Mouse (Mus musculus) heart, embryonic 14.5 days (tissue): ENCODE measurements around the gene Kctd20. TPM values are rescaled to one million over a fixed set of nuclear protein-coding genes. Genes with fewer than 3 reads are reported as not detected.

Source experiments
- ATAC-seq: fragments of 200-750 bp; cut with Nextera tagmentation; 2 replicates; pipeline ENCODE4 v1.8.0; 2017; ENCODE audit warnings: low read depth, moderate TSS enrichment; ENCODE audit not compliant: insufficient number of reproducible peaks, insufficient read depth, low FRiP score
- H3K27ac ChIP-seq, 2 experiments: fragments of 200-500 bp in 1 of 2; fragments of 300-500 bp in 1 of 2; sonication (generic) in 1 of 2; replicated peaks in 1 of 2; 2 replicates each; pipeline ENCODE4 v1.5.1; 2012 to 2014; ENCODE audit warnings: low read depth in 2 of 2, low read length in 2 of 2, control low read depth in 1 of 2, mild to moderate bottlenecking in 1 of 2, mixed read lengths in 1 of 2; ENCODE audit not compliant: control insufficient read depth in 1 of 2, insufficient read depth in 1 of 2
- H3K27me3 ChIP-seq: fragments of 300-500 bp; sonication (generic); 2 replicates; pipeline ENCODE4 v1.6.1; 2014; ENCODE audit warnings: mild to moderate bottlenecking, low read length, control low read depth; ENCODE audit not compliant: control insufficient read depth, insufficient read depth
- H3K36me3 ChIP-seq: fragments of 300-500 bp; sonication (generic); 2 replicates; pipeline ENCODE4 v1.6.1; 2014; ENCODE audit warnings: mild to moderate bottlenecking, control low read depth, low read length, mixed read lengths; ENCODE audit not compliant: control insufficient read depth, insufficient read depth
- H3K4me1 ChIP-seq, 2 experiments: fragments of 200-500 bp in 1 of 2; fragments of 300-500 bp in 1 of 2; sonication (generic) in 1 of 2; 2 replicates each; pipeline ENCODE4 v1.6.1; 2012 to 2014; ENCODE audit warnings: low read length in 2 of 2, control low read depth in 1 of 2, mixed read lengths in 1 of 2; ENCODE audit not compliant: control insufficient read depth in 2 of 2, insufficient read depth in 2 of 2
- H3K4me2 ChIP-seq: fragments of 300-500 bp; sonication (generic); 2 replicates; pipeline ENCODE4 v1.6.1; 2014; ENCODE audit warnings: mild to moderate bottlenecking, low read length
- H3K4me3 ChIP-seq, 2 experiments: fragments of 200-500 bp in 1 of 2; fragments of 300-500 bp in 1 of 2; sonication (generic) in 1 of 2; 2 replicates each; pipeline ENCODE4 v1.5.1; 2012 to 2014; ENCODE audit warnings: low read length in 2 of 2, mild to moderate bottlenecking in 2 of 2, control low read depth in 1 of 2, low read depth in 1 of 2, moderate library complexity in 1 of 2; ENCODE audit not compliant: control insufficient read depth in 1 of 2, insufficient read depth in 1 of 2
- H3K9ac ChIP-seq: fragments of 300-500 bp; sonication (generic); 2 replicates; pipeline ENCODE4 v1.6.1; 2014; ENCODE audit warnings: mild to moderate bottlenecking, low read length
- H3K9me3 ChIP-seq: fragments of 300-500 bp; sonication (generic); 2 replicates; pipeline ENCODE4 v1.6.1; 2016; ENCODE audit warnings: low read length, control low read depth; ENCODE audit not compliant: control insufficient read depth
- WGBS: fragments of 180-500 bp; shearing (Covaris S2); extraction: QIAGEN DNeasy Blood & Tissue Kit; methylation state at CpG from one replicate; pipeline ENCODE4 v1.1.7; 2014; 5-methylcytosine and 5-hydroxymethylcytosine counted together
- polyA plus RNA-seq: library from polyadenylated mRNA; unstranded; fragments of >200 nt; fragmentation: Nextera tagmentation; extraction: Ambion mirVana; gene quantifications from 2 replicates; pipeline ENCODE4 v1.2.1, GENCODE M21; 2014

Kctd20 gene
- polyA plus RNA-seq, 1 experiment from 2014 or later: 53.2 TPM

DNA sequence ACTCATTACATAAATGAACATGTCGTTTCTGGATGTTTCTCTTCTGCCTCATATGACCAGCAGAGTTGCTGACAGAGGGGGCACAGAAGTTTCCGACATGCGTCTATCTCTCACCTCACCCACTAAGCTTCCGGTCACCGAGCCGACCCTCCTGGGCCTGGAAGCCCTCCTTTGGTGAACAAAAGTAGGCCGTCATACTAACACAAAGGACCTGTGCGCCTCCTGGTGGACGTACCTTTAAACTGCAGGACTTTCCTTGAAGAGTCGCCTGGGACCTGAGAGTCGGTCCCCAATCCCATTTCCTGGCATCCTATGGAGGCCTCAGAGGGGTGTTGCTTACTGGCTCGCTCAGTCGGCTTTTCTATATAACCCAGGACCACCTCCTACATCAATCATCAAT lies 25.4 kb upstream of the Kctd20 start:
- 7% methylated on average over 13 of the region's 13 CpGs for WGBS

DNA sequence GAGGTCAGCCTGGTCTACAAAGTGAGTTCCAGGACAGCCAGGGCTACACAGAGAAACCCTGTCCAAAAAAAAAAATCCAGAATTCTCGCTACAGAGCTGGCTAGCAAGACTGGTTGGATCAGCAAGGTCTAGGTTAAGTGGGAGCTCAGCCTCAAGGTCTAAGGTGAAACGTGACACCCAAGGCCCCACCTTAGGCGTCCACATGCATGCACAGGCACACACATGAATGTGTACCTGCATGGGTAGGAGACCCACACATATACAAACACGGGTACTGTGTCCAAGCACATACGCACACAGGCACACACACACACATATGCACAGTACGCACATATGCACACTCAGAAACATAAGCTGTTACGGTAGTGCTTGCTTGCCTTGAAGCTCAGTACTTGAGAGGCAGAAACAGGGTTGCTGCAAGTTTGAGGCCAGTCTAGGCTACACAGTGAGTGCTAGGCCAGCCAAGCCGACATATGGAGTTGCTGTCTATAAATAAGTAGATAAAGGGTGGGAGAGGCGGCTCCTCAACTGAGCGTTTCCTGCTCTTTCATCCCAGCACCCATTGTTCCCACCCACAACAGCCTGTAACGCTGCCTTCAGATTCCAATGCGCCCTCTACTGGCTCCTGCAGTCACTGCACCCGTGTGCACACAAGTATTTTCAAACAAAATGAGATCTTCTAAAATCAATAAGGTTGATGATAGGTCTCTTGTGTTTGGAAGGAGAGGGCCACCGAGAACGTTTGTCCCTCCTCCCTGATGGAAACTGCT lies 24.7 kb upstream of the Kctd20 start:
- H3K4me2 ChIP-seq: no peak overlapping the region
- H3K4me3 ChIP-seq: no peak overlapping the region
- peaks cover 9 to 12% of the 10 kb centered on the region in 2 experiments; a peak in 3 of 4 replicates for H3K4me1 ChIP-seq
- H3K9ac ChIP-seq: no peak overlapping the region
- no peak overlapping the region for H3K27ac ChIP-seq
- no peaks in the 10 kb centered on the region for H3K9me3 ChIP-seq
- no peak for ATAC-seq
- no peaks in the 10 kb centered on the region for H3K27me3 ChIP-seq
- 43% methylated on average over 15 of the region's 15 CpGs for WGBS
- no peaks in the 10 kb centered on the region for H3K36me3 ChIP-seq

More for the DNA sequence above, 25.4 kb upstream of the Kctd20 start:
- Histone ChIP-seq H3K36me3 (no peaks in the 10 kb centered on the region), H3K27me3 (no peaks in the 10 kb centered on the region), H3K9me3 (no peaks in the 10 kb centered on the region), H3K9ac (no peak overlapping the region), H3K4me3 (no peak overlapping the region), H3K4me1 (peaks cover 9% of the 10 kb centered on the region in 2 experiments; a peak in 3 of 4 replicates), H3K27ac (no peak overlapping the region), H3K4me2 (peak overlapping the region; percentile 35; the same call in 1 of the 2 replicates)
- no peak for ATAC-seq

DNA sequence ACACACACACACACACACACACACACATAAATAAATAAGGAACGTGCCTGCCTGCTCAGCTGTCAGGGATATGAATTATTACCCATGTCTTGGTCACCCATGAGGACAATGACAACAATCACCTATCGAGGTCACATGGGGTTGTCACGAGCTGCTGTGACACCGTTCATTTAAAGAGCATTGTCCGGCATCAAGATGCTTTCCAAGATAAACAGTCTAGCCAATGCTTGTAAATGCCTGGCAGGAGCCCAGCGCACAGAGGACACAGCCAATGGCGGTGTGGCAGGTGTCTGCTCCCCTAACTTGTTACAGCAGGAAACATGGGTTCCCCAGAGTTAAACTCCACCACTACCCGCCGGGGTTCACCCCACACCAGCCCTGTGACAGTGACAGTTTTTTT lies 23.7 kb upstream of the Kctd20 start:
- Histone ChIP-seq H3K9ac (no peak overlapping the region), H3K9me3 (no peaks in the 10 kb centered on the region), H3K4me2 (no peak overlapping the region), H3K27ac (no peak overlapping the region), H3K36me3 (no peaks in the 10 kb centered on the region), H3K4me1 (peaks cover 9 to 12% of the 10 kb centered on the region in 2 experiments; a peak in 3 of 4 replicates), H3K4me3 (no peak overlapping the region), H3K27me3 (no peaks in the 10 kb centered on the region)
- ATAC-seq: no peak
- WGBS: 81% methylated on average over 9 of the region's 9 CpGs

DNA sequence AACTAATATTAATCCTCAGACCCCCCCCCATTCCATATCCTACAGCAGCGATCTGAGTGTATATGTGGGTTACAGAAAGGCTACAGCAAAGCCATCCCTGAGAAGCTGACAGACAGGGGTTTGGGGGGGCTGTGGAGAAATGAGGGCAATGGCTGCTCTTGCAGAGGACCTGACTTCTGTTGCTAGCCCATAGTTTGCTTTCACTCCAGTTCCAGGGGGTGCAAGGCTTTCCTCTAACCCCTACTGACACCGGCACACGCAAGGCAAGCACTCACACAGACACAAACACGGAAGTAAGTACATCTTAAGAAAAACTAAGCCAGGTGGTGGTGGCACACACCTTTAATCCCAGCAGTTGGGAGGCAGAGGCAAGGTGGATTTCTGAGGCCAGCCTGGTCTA lies 22.4 kb upstream of the Kctd20 start:
- ATAC-seq: no peak
- H3K4me1 ChIP-seq: peaks cover 9 to 12% of the 10 kb centered on the region in 2 experiments; a peak in 3 of 4 replicates
- H3K9me3 ChIP-seq: no peaks in the 10 kb centered on the region
- H3K36me3 ChIP-seq: no peaks in the 10 kb centered on the region
- WGBS: 97% methylated on average over 4 of the region's 4 CpGs
- no peaks in the 10 kb centered on the region for H3K27me3 ChIP-seq
- no peak overlapping the region for H3K4me3 ChIP-seq
- H3K4me2 ChIP-seq: no peak overlapping the region
- H3K27ac ChIP-seq: no peak overlapping the region; a peak in 1 of 4 replicates
- no peak overlapping the region for H3K9ac ChIP-seq

DNA sequence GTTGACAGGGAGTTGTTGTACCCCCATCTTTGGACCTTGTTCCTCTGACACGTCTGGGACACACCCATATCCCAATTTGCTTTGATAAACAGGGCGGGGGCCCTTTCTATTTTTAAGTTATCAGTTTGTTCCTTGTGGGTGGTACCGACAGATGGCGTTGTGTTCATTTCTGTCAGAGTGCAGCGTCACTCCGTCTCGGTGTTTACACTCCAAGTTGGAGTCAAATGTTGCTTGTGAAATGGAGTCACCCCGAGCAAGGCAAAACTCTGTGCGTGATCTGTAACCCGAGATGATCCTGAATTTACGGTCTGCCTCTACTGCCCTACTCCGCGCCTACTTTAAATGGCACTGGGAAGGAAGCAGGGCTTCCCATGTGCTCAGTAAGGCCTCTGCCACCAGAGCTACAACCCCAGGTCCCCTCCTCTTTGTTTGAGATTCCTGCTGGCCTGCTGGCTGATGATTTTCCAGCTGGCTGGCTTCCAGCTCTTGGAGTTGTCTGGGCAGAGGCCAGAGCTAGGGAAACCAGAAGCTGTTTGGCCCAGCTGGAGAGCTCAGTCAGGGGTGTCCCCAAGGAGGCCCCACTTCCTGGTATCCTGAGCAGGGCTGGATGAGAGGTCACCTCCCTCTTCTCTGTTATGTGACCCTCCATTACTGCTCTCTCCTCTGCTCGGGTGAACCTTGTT lies 21.2 kb upstream of the Kctd20 start:
- Histone ChIP-seq H3K4me3 (peak overlapping the region in 1 of 2 experiments; percentile 15; a peak in 1 of 4 replicates), H3K27ac (peak overlapping the region; percentile 86 to 94), H3K36me3 (no peaks in the 10 kb centered on the region), H3K4me2 (peak overlapping the region; percentile 49), H3K9me3 (no peaks in the 10 kb centered on the region), H3K4me1 (peaks cover 9 to 12% of the 10 kb centered on the region in 2 experiments; a peak in 3 of 4 replicates), H3K9ac (0 out of 2 replicates have a peak overlapping the region, but pooled peaks have one; percentile 2), H3K27me3 (no peaks in the 10 kb centered on the region)
- 9% methylated on average over 14 of the region's 14 CpGs for WGBS
- ATAC-seq: peak; percentile 83

DNA sequence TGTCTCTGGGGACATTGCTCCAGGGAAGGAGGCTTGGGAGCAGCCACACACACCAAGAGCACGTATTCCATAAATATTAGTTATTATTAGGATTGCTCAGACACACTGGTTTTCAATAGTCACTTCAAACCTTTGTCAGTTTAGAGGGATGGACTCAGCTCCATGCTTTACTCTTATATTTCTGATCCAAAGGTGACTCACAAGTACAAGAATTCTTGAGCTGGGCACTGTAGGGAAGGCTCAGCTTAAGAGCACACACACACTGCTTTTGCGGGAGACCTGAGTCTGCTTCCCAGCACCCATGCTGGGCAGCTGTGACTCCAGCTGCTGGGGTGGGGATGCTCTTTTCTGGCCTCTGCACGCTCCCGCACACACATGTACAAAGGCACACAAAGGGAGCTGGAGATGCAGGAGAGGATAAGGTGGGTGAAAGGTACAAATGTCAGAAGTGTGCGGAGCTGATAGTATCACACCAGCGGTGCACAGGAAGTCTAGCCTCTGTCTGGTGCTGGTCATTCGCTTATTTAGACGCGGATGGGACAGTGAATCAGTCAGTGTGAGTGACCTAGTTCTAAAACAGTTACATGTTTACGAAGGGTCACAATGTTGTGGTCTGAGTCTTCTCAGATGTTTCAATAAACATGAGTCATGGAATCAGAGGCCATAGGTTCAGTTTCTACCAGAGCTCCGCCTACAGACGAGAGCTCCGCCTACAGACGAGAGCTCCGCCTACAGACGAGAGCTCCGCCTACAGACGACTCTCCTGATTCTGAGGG lies 20.1 kb upstream of the Kctd20 start:
- H3K27me3 ChIP-seq: no peaks in the 10 kb centered on the region
- ATAC-seq: no peak
- H3K4me3 ChIP-seq: no peak overlapping the region
- 85% methylated on average over 18 of the region's 18 CpGs for WGBS
- no peak overlapping the region for H3K4me2 ChIP-seq
- H3K9ac ChIP-seq: no peak overlapping the region
- H3K27ac ChIP-seq: peak overlapping the region in 1 of 2 experiments; percentile 86; a peak in 2 of 4 replicates
- H3K36me3 ChIP-seq: no peaks in the 10 kb centered on the region
- no peaks in the 10 kb centered on the region for H3K9me3 ChIP-seq
- H3K4me1 ChIP-seq: peaks cover 9 to 12% of the 10 kb centered on the region in 2 experiments; a peak in 3 of 4 replicates

DNA sequence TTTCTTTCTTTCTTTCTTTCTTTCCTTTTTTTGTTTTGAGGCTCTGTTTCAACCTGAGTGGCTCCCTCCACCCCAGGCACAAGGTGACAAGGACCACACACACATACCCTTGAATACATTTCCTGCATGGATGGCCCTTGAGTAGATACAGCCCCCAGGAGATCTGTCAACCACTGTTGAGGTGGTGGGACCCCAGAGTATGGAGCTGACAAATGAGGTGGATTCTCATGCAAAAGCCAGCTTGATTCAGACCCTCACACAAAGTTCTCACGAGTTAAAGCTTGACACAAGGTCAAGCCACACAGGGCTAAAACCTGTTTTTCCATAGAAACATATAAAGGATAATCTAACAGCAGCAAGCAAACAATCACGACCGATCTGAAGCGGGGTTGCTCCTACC lies 19.5 kb upstream of the Kctd20 start:
- Histone ChIP-seq H3K4me3 (no peak overlapping the region), H3K27ac (no peak overlapping the region), H3K36me3 (no peaks in the 10 kb centered on the region), H3K9ac (no peak overlapping the region), H3K9me3 (peaks cover 5% of the 10 kb centered on the region; the same call in 1 of the 2 replicates), H3K4me1 (peaks cover 6 to 12% of the 10 kb centered on the region in 2 experiments; a peak in 3 of 4 replicates), H3K27me3 (no peaks in the 10 kb centered on the region), H3K4me2 (no peak overlapping the region)
- 83% methylated on average over 4 of the region's 4 CpGs for WGBS
- ATAC-seq: no peak
